Comparison of ENCODE assay signal across 8 mouse cellular contexts in genomic region chr8:122139784-122140183, GRCm38 (mm10).
A peak's percentile ranks its signal among the peaks of the same experiment; 100 is the strongest.
DNase-seq lines count a peak whose midpoint lies in the region; ATAC-seq and TF ChIP-seq lines count a peak whose summit lies in the region.

No protein-coding gene starts in this region.

- no peak for ATAC-seq in forebrain, postnatal 0 days
- no peak for ATAC-seq in forebrain, embryonic 15.5 days (replicated peaks)
- ATAC-seq in heart, embryonic 16.5 days (replicated peaks; ENCODE audit: extremely low read depth, insufficient read depth, low FRiP score) = peak; percentile 79
- ATAC-seq in megakaryocyte-erythroid progenitor cell, adult 5-6 weeks (replicated peaks; ENCODE audit: low FRiP score, low TSS enrichment, poor library complexity, severe bottlenecking) = peak; percentile 78

- H3K36me3 ChIP-seq in forebrain, postnatal 0 days (ENCODE audit: insufficient read depth) = no peaks in the 10 kb centered on the region
- H3K36me3 ChIP-seq in forebrain, embryonic 15.5 days = no peaks in the 10 kb centered on the region
- H3K36me3 ChIP-seq in heart, embryonic 16.5 days (ENCODE audit: control insufficient read depth, insufficient read depth) = no peaks in the 10 kb centered on the region

- H3K9me3 ChIP-seq in forebrain, postnatal 0 days (ENCODE audit: low read length) = no peaks in the 10 kb centered on the region
- H3K9me3 ChIP-seq in forebrain, embryonic 15.5 days = no peaks in the 10 kb centered on the region
- no peaks in the 10 kb centered on the region for H3K9me3 ChIP-seq in heart, embryonic 16.5 days (replicated peaks; ENCODE audit: control insufficient read depth, low read length)

- no peak overlapping the region for H3K4me2 ChIP-seq in forebrain, postnatal 0 days (ENCODE audit: low read depth)
- H3K4me2 ChIP-seq in forebrain, embryonic 15.5 days (replicated peaks) = no peak overlapping the region
- H3K4me2 ChIP-seq in heart, embryonic 16.5 days (ENCODE audit: low read depth, low read length) = no peak overlapping the region

- WGBS in forebrain, postnatal 0 days = 58% methylated on average over 5 of the region's 5 CpGs
- 56% methylated on average over 5 of the region's 5 CpGs for WGBS in forebrain, embryonic 15.5 days
- WGBS in heart, embryonic 16.5 days = 35% methylated on average over 5 of the region's 5 CpGs

- no peaks in the 10 kb centered on the region for H3K4me1 ChIP-seq in forebrain, postnatal 0 days (ENCODE audit: insufficient read depth)
- H3K4me1 ChIP-seq in forebrain, embryonic 15.5 days = no peaks in the 10 kb centered on the region
- H3K4me1 ChIP-seq in heart, embryonic 16.5 days (ENCODE audit: control insufficient read depth, insufficient read depth, low read length) = peaks cover 11% of the 10 kb centered on the region

- no peaks in the 10 kb centered on the region for H3K27me3 ChIP-seq in forebrain, postnatal 0 days (ENCODE audit: insufficient read depth, low read length)
- no peaks in the 10 kb centered on the region for H3K27me3 ChIP-seq in forebrain, embryonic 15.5 days
- no peaks in the 10 kb centered on the region for H3K27me3 ChIP-seq in heart, embryonic 16.5 days (ENCODE audit: control insufficient read depth, insufficient read depth, low read length)

- H3K4me3 ChIP-seq in forebrain, postnatal 0 days (ENCODE audit: low read depth, low read length) = no peak overlapping the region
- H3K4me3 ChIP-seq in forebrain, embryonic 15.5 days = no peak overlapping the region
- H3K4me3 ChIP-seq in heart, embryonic 16.5 days (ENCODE audit: low read length) = no peak overlapping the region

- no peak for DNase-seq in forebrain, postnatal 0 days
- peak; percentile 91 for DNase-seq in adrenal gland, postnatal 10 days
- DNase-seq in embryo, embryonic 11.5 days (ENCODE audit: low read depth, low spot score) = peak; percentile 30
- peak; percentile 42 to 53 for DNase-seq in layer of hippocampus, postnatal 10 days (ENCODE audit: low spot score in 2 of 2)
- DNase-seq in testis, postnatal 10 days (ENCODE audit: low spot score) = peak; percentile 89

- H3K27ac ChIP-seq in forebrain, postnatal 0 days (ENCODE audit: low read depth, low read length) = no peak overlapping the region
- no peak overlapping the region for H3K27ac ChIP-seq in forebrain, embryonic 15.5 days (replicated peaks)
- no peak overlapping the region for H3K27ac ChIP-seq in heart, embryonic 16.5 days (ENCODE audit: low read length)

- H3K9ac ChIP-seq in forebrain, postnatal 0 days = no peak overlapping the region
- H3K9ac ChIP-seq in forebrain, embryonic 15.5 days (replicated peaks) = no peak overlapping the region
- no peak overlapping the region for H3K9ac ChIP-seq in heart, embryonic 16.5 days (ENCODE audit: low read length)

- TF ChIP-seq CTCF in forebrain, postnatal 0 days (IDR thresholded peaks at IDR 0.05; ENCODE audit: low read depth) = peak; percentile 63

Comparison
In these comparisons a context has a peak if more than half of its experiments do, and no peak if none do; other contexts are left out.
1. ATAC-seq: peak in heart, embryonic 16.5 days (single experiment) and megakaryocyte-erythroid progenitor cell, adult 5-6 weeks (single experiment); none in forebrain, postnatal 0 days (single experiment) and forebrain, embryonic 15.5 days (single experiment).